Mouse (Mus musculus): ENCODE measurements at regions not wholly inside any gene's neighbourhood (a gene's known extent, or its start where the extent isn't known, plus 50 kb on each side); places are given as distances from the start of the nearest gene placed in this dataset.

- DNase-seq (ENCODE audit: low spot score in 2 of 2): no peak
Observed at GRCm38 (mm10) chr3:149993199-149993598, 1002.8 kb upstream of the Adgrl2 start.

- no peak for DNase-seq (ENCODE audit: low spot score in 2 of 2)
Observed at GRCm38 (mm10) chr3:149987801-149988200, 997.4 kb upstream of the Adgrl2 start.

GRCm38 (mm10) chr3:149956993-149957392, 966.6 kb upstream of the Adgrl2 start:
- DNase-seq (ENCODE audit: low spot score in 2 of 2): no peak

DNA sequence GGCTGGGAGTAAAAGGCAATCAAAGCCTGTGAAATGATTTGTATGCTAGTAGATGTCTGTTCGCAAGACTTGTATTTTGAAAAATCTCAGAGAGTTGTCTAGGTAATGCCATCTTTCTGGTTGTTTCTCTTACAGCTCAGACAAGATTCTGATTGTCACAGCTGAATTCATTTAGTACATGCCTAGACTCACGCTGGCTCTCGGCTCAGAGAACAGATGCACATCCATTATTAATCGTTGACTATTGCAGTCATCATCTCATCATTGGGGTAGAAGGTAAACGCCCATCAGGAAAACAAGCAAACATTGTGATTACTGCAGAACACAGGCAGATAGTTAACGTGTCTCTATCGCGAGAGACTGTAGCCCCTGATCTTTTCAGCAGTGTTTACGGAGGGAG, 945.8 kb upstream of the Adgrl2 start:
- DNase-seq (ENCODE audit: low spot score in 2 of 2): no peak

DNA sequence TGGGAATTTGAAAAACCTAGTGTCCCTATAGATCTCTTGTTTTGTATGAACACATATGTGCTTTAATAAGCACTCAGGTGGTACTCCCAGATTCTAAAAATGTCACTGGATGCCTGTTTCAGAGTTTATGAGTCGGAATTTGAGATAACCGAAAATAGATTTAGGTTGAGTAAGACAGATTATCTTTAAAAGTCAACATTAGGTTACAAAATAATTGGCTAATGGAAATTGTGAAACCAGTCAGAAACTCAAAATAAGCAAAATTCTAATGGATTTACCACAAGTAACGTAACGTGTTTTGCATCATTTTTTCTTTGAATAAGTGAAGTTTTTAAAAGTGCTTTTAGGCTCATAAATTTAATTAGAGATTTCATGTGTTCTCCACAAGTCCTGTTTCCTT, 944.5 kb upstream of the Adgrl2 start:
- DNase-seq (ENCODE audit: low spot score in 2 of 2): no peak

DNA sequence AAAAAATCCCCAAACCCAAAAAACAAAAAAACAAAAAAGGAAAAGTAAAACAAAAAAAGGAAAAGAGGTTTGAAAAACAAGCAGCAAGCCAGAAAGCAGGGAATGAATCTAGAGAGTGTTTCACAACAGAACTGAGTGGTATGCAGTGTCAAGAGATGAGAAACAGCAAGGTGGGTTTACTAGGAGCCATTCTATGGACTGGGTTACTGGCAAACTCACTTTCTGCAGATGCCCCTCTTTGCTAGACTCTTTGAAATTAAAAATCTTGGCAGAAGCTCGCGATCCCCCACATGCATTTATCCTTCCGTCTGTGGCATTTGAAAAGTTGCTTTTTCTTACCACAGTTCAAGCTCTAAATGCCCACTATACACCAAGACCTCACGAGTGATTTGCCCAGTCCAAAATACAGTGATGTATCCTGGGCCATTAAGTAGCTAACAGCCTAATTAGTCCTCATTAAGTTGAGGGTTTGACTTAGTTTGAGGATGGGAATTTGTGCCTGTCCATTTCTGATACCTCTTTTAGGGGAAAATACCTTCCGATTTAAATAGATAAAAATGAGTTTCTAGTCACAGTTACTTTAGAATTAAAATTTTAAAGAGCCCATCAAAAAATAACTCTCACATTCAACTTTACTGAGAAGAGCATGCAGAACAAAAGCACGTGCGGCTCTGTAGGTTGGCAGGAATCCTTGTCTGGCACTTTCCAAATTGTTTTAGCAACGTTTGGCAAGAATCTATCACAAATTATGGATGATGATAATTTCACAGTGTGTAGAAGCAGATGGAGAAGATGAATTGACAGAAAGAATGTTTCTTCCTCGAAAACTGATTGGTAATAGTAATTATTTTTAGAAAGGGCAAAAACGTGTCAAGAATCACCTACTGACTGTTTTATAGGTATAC, 938.4 kb upstream of the Adgrl2 start:
- DNase-seq (ENCODE audit: low spot score in 2 of 2): no peak

DNA sequence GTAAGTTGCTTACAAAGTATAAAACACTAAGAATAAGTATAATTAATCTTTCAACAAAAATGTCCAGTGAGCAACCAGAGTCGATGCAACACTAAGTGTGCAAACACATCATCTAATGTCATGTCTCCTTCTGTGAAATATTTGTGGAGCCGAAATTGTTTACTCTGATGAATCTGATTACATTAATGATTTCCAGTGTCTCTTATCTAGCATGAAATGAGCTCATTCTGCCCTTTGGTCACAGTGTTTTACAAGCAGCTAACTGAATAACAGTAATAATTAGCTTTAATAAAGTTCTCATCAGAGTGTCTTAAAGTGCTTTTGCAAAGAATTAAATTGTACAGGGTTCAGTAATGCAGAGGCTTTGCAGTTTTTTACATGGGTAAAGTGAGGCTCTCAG, 929.9 kb upstream of the Adgrl2 start:
- DNase-seq (ENCODE audit: low spot score in 2 of 2): no peak

GRCm38 (mm10) chr3:149918201-149918600, 927.8 kb upstream of the Adgrl2 start:
- no peak for DNase-seq (ENCODE audit: low spot score in 2 of 2)

- no peak for DNase-seq (ENCODE audit: low spot score in 2 of 2)
Observed at GRCm38 (mm10) chr3:149910721-149911120, 920.4 kb upstream of the Adgrl2 start.

DNA sequence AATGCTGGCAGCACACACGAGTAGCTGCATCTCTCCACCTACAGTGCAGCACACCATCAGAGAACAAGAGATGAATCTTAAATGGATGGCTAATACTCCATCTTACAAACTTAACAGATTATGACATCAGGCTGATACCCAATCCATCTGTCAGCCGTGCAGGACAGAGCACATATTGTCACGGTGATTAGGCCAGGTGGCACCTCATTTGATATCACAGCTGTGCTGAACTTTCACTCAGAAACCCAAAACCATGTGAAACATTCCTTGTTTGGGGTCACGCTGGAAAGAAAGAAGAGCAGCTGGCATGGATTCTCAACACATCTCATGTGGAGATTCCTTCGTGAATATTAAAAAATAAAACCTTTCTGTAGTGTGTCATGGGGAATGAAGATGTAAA, 911.4 kb upstream of the Adgrl2 start:
- DNase-seq (ENCODE audit: low spot score in 2 of 2): no peak

DNA sequence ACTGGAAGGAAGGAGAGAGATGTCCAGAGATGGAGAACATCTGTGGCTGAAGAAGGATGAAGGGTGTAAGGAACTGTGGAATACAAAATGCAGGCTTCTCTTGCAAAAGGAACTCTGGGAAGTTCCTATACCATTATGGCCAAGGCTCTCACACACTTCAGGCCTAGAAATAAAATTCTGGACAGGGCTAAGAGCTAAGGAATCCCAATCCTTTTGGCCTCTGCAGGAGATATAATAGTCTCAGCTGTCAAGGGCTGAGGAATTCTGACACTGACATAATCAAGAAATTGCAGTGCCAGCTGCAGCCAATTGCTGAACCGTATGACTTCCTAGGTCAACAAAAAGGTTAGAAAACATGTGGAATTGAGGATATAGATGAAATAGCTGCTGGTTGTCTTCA, 886.2 kb upstream of the Adgrl2 start:
- no peak for DNase-seq (ENCODE audit: low spot score in 2 of 2)

- DNase-seq (ENCODE audit: low spot score in 2 of 2): no peak
Observed at GRCm38 (mm10) chr3:149865945-149866344, 875.6 kb upstream of the Adgrl2 start.

DNA sequence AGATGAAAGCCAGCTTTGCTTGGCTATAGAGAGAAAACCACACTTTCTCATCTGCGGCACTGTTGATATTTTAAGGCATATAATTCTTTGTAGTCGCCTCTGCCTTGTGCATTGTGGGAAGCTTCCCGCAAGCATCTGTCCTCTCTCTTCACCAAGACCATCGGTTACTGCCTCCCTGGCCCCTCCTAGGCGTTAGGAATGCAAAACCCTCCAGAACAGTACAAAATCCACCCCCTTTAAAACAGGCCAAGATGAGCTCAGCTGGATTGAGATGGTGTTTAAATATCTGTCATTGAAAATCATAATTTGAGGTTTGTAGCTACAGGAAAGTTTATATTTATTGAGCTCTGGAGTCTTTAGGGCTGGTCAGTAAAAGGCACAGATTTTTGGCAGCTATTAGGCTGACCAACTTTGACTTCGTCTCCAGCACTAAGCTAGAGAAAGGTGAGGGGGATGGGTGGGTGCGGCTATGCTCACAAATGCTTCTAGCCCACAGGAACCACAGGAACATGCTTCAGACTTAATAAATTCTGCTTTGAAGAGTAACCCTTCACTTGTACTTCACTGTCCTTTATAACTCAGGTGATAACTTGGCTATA, 856.7 kb upstream of the Adgrl2 start:
- no peak for DNase-seq (ENCODE audit: low spot score in 2 of 2)

- no peak for DNase-seq (ENCODE audit: low spot score in 2 of 2)
Observed at GRCm38 (mm10) chr3:149845826-149846486, 855.6 kb upstream of the Adgrl2 start.

DNA sequence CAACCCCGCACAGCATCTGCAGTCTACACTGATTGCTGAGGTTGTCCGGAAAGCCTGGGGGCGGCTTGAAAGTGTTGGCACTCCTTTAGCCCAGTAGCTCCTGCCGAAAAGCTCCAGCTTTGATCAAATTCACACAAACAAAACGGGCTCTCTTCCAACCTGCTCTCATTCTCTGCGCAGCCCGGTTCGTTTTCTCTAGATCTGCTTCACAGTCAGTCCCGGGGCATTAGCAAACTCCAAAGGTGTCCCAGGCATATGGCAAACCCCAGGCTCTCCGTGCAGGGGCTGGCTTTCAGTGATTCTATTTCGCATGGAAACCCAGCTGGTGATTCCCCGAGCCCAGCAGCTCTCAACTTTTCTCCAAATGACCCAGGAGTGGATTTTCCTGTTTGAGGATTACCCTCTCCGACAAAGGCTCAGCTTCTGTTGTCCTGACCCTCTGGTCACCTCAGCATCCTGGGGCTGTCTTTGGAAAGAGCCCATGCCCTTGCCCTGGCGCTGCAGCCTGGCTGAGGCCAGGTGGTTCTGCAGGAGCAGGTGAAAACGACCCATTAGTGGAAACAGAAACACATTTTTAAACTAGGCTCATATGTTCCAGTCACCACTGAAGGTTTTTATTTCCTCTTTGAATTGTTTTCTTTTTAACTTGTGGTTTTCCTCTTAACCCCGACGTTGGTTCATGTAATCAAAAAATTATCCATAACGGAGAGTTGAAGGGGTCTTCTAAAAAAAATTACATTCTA, 854.9 kb upstream of the Adgrl2 start:
- DNase-seq (ENCODE audit: low spot score in 2 of 2): no peak

- DNase-seq (ENCODE audit: low spot score in 2 of 2): no peak
Observed at GRCm38 (mm10) chr3:149837921-149838320, 847.6 kb upstream of the Adgrl2 start.

DNA sequence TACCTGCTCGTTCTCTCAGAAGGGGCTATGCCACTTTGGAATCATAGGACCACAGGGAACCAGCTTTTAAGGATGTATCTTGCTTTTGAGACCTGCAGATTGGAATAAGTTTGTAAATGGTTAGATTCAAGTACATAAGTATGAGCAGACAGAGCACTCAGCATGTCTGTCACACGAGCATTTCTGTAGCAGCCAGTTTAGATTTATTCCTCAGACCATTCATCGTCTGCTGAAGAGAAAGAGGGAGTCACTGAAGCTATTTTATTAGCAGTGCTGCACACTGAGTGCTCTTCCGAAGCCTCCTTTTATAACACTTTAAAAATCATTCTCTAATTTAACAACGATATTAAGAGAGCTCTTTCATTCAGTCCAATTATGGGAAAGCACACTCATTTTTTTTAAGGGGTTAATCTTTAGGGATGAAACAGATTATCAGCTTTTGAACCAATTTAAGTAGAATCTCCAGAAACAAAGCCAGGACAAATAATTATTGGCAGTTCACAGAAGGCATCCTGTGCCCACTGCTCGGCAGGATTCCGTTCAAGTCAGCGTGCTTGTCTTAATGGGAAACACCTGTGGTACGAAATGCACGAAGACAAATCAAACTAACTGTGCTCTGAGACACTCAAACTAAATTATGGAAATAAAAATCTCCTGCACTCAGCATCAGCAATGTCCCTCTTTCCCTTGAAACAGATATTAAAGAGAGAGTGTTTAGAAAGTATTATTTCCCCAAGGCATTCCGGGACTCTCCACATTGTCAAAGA, 846.3 kb upstream of the Adgrl2 start:
- DNase-seq (ENCODE audit: low spot score in 2 of 2): no peak

DNA sequence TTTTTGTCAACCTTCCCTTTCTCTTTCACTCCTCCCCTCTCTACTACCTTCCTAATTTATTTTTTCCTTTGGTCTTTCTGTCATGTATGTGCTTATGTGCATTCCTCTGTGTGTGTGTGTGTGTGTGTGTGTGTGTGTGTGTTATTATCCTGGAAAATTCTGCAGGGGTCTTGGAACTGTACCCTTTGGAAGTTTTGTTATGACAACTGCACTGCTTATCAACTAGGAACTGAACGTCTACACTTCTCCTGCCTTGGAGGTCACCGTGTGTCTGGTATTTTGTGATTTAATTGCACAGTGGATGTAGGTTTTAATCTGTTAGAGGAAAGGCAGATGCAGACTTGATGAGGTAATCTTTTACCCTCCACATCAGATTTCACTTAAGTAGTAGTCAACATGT, 836.8 kb upstream of the Adgrl2 start:
- no peak for DNase-seq (ENCODE audit: low spot score in 2 of 2)

DNA sequence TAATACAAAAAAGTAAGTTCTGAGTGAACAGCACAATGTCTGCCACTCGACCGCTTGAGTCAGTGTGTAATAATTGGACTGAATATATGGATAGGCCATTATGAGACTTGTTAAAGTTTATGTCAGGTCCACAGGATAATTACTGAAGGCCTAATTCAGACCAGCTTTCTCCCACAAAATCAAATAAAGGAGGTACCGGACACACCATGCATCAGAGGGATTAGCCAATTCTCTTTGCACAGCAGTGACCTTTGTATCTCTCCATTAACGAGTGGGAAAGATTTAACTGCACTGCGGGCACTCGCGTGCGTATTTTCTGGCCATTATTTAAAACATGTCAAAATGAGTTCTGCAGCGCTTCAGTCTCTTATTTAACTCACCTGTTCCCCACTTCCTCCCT, 836.4 kb upstream of the Adgrl2 start:
- no peak for DNase-seq (ENCODE audit: low spot score in 2 of 2)

DNA sequence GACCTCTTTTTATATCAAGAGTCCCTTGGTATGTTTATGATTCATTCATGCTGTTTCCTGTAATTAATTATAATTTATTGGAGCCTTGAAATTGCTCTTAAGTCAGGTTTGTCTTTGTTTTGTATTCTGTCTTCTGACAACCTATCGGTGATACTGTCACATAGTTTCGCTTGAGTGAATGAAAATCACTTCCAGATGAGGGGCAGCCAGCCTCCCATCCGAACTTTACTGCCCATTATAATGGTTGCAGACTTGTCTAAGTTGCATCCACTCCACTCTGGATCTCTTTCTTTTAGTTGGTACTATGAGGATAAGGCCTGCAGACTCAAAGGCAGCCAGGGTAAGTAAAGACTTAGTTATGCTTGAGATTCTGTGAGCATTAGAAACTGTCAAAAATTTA, 830.3 kb upstream of the Adgrl2 start:
- no peak for DNase-seq (ENCODE audit: low spot score in 2 of 2)

DNA sequence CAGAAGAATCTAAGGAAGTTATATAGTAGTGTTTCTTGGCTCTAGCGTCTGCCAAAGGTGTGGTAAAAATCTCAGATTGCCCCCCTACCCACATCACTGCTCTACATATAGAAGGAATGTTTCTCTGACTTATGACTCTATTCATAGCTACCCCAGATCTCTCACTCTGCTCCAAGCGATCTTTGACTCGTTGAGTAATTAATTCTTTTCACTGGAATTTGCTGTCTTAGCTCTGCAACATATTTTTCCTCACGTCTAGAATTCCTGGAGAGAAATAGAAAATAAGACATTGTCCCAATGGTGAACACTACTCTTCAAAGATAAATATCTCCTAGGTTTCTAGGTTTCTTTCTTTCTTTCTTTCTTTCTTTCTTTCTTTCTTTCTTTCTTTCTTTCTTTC, 829.5 kb upstream of the Adgrl2 start:
- no peak for DNase-seq (ENCODE audit: low spot score in 2 of 2)
